Mouse (Mus musculus) liver, embryonic 12.5 days (tissue): ENCODE results near the gene Cep55. TPM values are rescaled to one million over a fixed set of nuclear protein-coding genes. Genes with fewer than 3 reads are reported as not detected.

Experiments
- ATAC-seq: fragments of 200-750 bp; cut with Nextera tagmentation; 2 replicates; pipeline ENCODE4 v1.8.0; 2017; ENCODE audit warnings: moderate number of reproducible peaks, mild to moderate bottlenecking, moderate library complexity
- H3K27ac ChIP-seq: fragments of 300-500 bp; sonication (generic); 2 replicates; pipeline ENCODE4 v1.5.1; 2016; ENCODE audit warnings: mild to moderate bottlenecking
- H3K27me3 ChIP-seq: fragments of 300-500 bp; sonication (generic); replicated peaks from 2 replicates; pipeline ENCODE4 v1.6.1; 2016; ENCODE audit warnings: mild to moderate bottlenecking, moderate library complexity
- H3K36me3 ChIP-seq: fragments of 300-500 bp; sonication (generic); 2 replicates; pipeline ENCODE4 v1.6.1; 2016; ENCODE audit warnings: mild to moderate bottlenecking, moderate library complexity
- H3K4me1 ChIP-seq: fragments of 300-500 bp; sonication (generic); 2 replicates; pipeline ENCODE4 v1.6.1; 2016
- H3K4me2 ChIP-seq: fragments of 300-500 bp; sonication (generic); 2 replicates; pipeline ENCODE4 v1.6.1; 2016; ENCODE audit warnings: mild to moderate bottlenecking, moderate library complexity
- H3K4me3 ChIP-seq: fragments of 300-500 bp; sonication (generic); 2 replicates; pipeline ENCODE4 v1.5.1; 2016; ENCODE audit warnings: mild to moderate bottlenecking, moderate library complexity
- H3K9ac ChIP-seq: fragments of 300-500 bp; sonication (generic); 2 replicates; pipeline ENCODE4 v1.6.1; 2016; ENCODE audit warnings: mild to moderate bottlenecking, moderate library complexity
- H3K9me3 ChIP-seq: fragments of 300-500 bp; sonication (generic); replicated peaks from 2 replicates; pipeline ENCODE4 v1.6.1; 2016; ENCODE audit warnings: mild to moderate bottlenecking, moderate library complexity
- WGBS: fragments of 180-500 bp; shearing (Covaris S2); methylation state at CpG from one replicate; pipeline ENCODE4 v1.1.7; 2016; ENCODE audit not compliant: insufficient replicate concordance; 5-methylcytosine and 5-hydroxymethylcytosine counted together
- polyA plus RNA-seq: library from polyadenylated mRNA; unstranded; fragments of >200 nt; fragmentation: Nextera tagmentation; extraction: Ambion mirVana; gene quantifications from 2 replicates; pipeline ENCODE4 v1.2.1, GENCODE M21; 2016

Gene Cep55
- polyA plus RNA-seq, result 8.6 and 9.6 TPM in 2 replicates

DNA sequence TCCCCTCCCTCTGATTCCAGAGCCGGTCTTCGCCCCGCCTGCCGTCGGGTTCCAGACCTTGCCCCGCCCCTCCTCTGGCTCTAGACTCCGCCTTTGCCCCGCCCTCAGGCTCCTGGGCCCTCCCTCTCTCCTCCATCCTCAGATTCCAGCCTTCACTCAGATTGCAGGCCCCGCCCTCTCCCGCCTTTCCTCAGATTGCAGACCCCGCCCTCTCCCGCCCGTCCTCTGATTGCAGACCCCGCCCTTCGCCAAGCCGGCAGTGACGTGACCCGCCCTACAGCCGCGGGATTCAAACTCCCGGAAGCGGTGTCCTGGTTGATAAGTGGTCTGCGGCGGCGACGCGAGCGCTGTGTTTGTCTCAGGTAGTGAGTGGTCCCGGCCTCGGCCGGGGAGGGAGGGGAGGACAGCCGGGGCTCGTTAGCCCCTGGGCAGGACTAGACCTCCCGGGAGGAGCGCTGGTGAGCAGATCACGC is at the start of gene Cep55:
TSS of gene Cep55 (plus strand) at position 292 of the 473 bp plus-strand sequence.
- Histone ChIP-seq H3K9ac (peak within 1 kb of the TSS; percentile 54), H3K4me1 (peaks cover 24% of the 10 kb centered on the region), H3K4me2 (peak within 1 kb of the TSS; percentile 67), H3K9me3 (no peaks in the 10 kb centered on the region), H3K36me3 (peaks cover 4% of the 10 kb centered on the region; the same call in 1 of the 2 replicates), H3K4me3 (peak within 1 kb of the TSS; percentile 61), H3K27ac (no peak within 1 kb of the TSS), H3K27me3 (peaks cover 45% of the 10 kb centered on the region)
- ATAC-seq, result peak; percentile 84
- under 1% methylated on average over 35 of the region's 36 CpGs for WGBS

DNA sequence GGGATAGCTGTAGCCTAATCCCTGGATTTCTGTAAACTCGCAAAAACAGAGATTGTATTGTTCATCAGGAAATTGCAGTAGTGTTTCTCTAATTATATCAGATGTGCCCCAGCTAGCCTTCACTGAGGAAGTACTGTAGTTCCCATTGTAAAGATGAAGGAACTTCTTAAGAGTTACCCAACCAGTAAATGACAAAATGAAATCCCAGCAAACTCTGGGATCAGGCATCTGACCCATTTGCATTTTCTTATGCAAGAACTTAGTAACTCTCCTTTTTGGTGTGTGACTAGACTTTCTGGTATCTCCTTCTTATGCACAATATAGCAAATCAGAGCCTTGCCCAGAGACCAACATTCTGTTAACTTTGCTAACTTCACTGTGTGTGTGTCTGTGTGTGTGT is 43.4 kb upstream of the Cep55 start:
- H3K27ac ChIP-seq, result no peak overlapping the region
- no peaks in the 10 kb centered on the region for H3K4me1 ChIP-seq
- WGBS, result 42% methylated on average over 1 of the region's 1 CpGs
- H3K27me3 ChIP-seq, result no peaks in the 10 kb centered on the region
- H3K4me3 ChIP-seq, result no peak overlapping the region
- no peak overlapping the region for H3K4me2 ChIP-seq
- H3K9me3 ChIP-seq, result no peaks in the 10 kb centered on the region
- H3K9ac ChIP-seq, result no peak overlapping the region
- ATAC-seq, result no peak
- H3K36me3 ChIP-seq, result no peaks in the 10 kb centered on the region

DNA sequence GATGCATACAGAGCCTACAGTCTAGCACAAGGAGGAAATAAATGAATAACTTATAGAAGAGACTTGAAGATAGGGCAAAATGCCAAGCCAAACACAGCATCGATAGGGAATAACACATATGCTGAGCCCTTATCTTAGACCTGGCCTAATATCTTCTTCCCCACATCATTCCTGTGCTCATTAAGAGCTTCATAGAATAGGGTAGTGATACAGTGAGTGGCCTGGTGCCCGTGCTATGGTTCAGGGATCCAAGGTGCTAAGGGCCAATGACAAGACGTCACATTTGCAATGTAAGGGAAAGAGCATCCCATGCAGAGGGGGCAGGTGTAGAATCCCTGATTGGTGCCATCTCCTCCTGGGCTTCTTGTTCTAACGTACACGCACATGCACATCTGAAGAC is 40.4 kb upstream of the Cep55 start:
- ATAC-seq, result no peak
- H3K27me3 ChIP-seq, result no peaks in the 10 kb centered on the region
- 74% methylated on average over 5 of the region's 5 CpGs for WGBS

DNA sequence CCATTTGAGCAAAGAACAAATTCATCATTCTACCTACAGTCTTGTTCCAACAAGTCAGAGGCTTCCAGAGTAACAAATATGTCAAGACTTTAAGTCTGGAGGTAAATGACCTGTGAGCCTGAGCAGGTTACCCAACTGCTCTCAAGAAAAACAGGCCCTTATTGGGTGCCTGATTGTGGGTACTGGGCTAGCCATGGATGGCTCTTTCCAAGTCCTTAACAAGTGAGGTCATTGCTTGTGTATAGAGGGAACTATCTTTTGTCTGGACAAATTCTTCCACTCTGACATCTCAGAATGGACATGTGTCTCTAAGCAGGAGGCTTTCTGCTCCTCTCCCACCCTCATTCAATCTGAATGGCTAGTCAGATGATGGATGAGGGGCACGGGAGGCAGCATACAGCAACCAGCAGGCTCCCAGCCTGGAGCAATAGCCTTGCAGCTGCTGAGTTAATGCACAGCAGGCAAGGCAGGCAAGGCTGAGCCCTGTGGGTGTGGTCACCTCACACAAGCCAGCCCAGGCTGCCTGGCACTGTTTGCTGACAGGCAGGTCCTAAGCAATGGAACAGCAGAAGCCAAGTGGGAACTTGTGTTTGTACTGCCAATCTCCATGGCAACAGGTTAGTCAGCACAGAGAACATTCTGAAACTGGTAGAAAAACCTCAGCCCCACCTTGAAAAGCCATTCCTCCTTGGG is 39.5 kb upstream of the Cep55 start:
- no peaks in the 10 kb centered on the region for H3K9me3 ChIP-seq
- no peak overlapping the region for H3K4me2 ChIP-seq
- 7% methylated on average over 1 of the region's 1 CpGs for WGBS
- H3K27me3 ChIP-seq, result no peaks in the 10 kb centered on the region
- no peaks in the 10 kb centered on the region for H3K4me1 ChIP-seq
- H3K27ac ChIP-seq, result no peak overlapping the region
- H3K4me3 ChIP-seq, result no peak overlapping the region
- no peak overlapping the region for H3K9ac ChIP-seq
- H3K36me3 ChIP-seq, result no peaks in the 10 kb centered on the region
- no peak for ATAC-seq

More for the DNA sequence above, 40.4 kb upstream of the Cep55 start:
- Histone ChIP-seq H3K4me1 (no peaks in the 10 kb centered on the region), H3K4me3 (no peak overlapping the region), H3K9me3 (no peaks in the 10 kb centered on the region), H3K36me3 (no peaks in the 10 kb centered on the region), H3K27ac (no peak overlapping the region), H3K9ac (no peak overlapping the region), H3K4me2 (no peak overlapping the region)

DNA sequence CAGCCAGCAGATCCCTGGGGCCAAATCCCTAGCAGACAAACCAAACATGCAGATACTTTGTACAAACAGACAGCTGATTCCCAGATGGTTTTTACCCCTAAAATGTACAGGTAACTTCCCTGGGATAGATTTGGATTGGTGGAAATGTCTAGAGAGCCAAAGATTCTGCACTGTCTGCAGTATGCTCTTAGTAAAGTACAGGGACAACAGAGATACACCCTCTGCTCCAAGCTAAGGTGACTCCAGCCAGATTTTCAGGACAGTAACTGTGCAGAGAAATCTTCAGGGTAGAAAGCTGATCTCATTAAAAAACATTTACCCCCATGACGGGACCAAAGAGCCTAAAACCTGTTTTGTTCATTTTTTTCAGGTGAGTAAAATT is 38.9 kb upstream of the Cep55 start:
- H3K9me3 ChIP-seq, result no peaks in the 10 kb centered on the region
- H3K4me3 ChIP-seq, result no peak overlapping the region
- H3K36me3 ChIP-seq, result no peaks in the 10 kb centered on the region
- H3K9ac ChIP-seq, result no peak overlapping the region
- ATAC-seq, result no peak
- no peak overlapping the region for H3K4me2 ChIP-seq
- no peaks in the 10 kb centered on the region for H3K27me3 ChIP-seq
- no peak overlapping the region for H3K27ac ChIP-seq
- WGBS, result 43% methylated on average over 1 of the region's 1 CpGs
- no peaks in the 10 kb centered on the region for H3K4me1 ChIP-seq

DNA sequence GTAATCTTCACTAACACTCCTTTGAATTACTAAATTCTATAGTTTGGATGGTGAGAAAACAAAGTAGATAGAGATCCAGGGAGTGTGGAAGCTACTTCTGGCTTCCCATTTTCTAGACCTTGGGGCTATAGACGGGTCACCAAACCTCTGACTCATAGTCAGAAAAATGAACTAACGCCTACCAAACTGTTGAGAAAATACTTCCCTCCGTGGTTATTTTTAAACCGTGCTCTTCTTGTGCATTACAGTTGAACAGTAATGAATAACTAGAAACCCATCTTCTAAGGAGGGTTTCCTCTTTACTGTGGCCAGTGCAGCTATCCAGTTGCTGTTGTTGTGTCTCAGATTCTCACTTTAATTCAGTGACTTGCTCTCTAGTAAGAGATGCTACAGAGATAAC is 32.1 kb upstream of the Cep55 start:
- H3K9ac ChIP-seq, result no peak overlapping the region
- H3K27ac ChIP-seq, result no peak overlapping the region
- 13% methylated on average over 4 of the region's 4 CpGs for WGBS
- 0 out of 2 replicates have a peak, but pooled peaks cover 16% of the 10 kb centered on the region for H3K4me1 ChIP-seq
- H3K36me3 ChIP-seq, result no peaks in the 10 kb centered on the region
- H3K4me3 ChIP-seq, result no peak overlapping the region
- H3K9me3 ChIP-seq, result no peaks in the 10 kb centered on the region
- peaks cover 8% of the 10 kb centered on the region for H3K27me3 ChIP-seq
- ATAC-seq, result no peak
- no peak overlapping the region for H3K4me2 ChIP-seq

DNA sequence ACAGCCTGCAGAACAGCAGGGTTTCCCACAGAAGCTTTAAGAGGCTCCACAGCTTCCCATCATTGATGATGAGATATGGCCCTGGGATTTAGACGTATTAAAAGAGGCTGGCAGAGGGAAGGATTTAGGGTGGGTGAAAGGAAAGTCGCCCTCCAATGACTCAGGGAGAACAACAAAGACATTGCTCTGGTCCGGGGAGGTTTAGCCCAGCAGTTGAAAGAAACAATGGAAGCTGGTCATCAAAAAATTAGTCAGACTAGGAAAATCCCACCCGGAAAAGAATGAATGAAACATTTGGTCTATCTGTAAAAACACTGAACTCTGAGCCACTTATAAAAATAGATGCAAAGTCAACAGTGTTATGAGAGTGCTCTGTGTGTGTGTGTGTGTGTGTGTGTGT is 31.2 kb upstream of the Cep55 start:
- 72% methylated on average over 4 of the region's 4 CpGs for WGBS
- no peaks in the 10 kb centered on the region for H3K9me3 ChIP-seq
- no peak overlapping the region for H3K4me3 ChIP-seq
- H3K9ac ChIP-seq, result no peak overlapping the region
- 0 out of 2 replicates have a peak, but pooled peaks cover 17% of the 10 kb centered on the region for H3K4me1 ChIP-seq
- H3K27ac ChIP-seq, result no peak overlapping the region
- peaks cover 8% of the 10 kb centered on the region for H3K27me3 ChIP-seq
- no peak for ATAC-seq
- H3K36me3 ChIP-seq, result no peaks in the 10 kb centered on the region
- H3K4me2 ChIP-seq, result no peak overlapping the region

DNA sequence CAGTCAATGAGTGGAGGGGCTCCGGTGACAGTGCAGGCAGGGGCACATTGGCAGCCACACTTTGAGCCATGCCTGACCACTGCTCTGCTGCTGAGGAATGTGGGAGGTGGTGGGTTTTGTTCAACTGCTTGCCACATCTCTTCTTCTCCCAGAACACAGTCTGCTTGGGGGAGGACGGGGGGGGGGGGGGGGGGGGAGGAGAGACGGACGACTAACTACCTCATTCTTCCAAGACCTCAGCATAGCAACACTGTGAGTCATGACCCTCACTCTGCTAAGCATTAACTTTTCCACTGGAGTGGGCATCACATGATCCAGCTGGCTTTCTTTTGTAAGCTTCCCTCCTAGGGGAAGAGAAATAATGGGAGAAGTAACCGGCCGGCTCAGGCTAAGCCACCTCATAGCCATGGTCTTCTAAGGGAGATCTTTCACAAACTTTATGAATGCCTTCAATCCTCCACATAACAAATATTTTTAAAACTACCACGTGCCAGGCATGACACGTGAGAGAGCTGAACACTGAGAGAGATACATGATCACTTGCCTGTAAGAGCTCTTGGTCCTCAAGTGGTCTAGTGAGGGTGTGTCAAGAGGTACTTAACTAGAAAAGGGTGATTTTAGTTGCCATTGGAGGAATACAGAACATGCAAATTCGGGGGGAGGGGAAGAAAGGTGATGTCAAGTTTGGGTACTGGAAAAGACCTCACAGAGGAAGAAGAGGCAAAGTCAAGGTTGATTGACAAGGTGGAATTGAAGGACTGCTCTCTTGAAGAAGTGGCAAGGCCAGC is 29.4 kb upstream of the Cep55 start:
- no peak overlapping the region for H3K4me2 ChIP-seq
- no peak overlapping the region for H3K9ac ChIP-seq
- H3K27ac ChIP-seq, result no peak overlapping the region
- no peaks in the 10 kb centered on the region for H3K36me3 ChIP-seq
- H3K4me1 ChIP-seq, result peaks cover 25% of the 10 kb centered on the region
- H3K27me3 ChIP-seq, result peaks cover 8% of the 10 kb centered on the region
- no peak overlapping the region for H3K4me3 ChIP-seq
- no peaks in the 10 kb centered on the region for H3K9me3 ChIP-seq
- 64% methylated on average over 6 of the region's 9 CpGs for WGBS
- 0 out of 2 replicates have a peak, but pooled peaks have one; percentile 23 for ATAC-seq

DNA sequence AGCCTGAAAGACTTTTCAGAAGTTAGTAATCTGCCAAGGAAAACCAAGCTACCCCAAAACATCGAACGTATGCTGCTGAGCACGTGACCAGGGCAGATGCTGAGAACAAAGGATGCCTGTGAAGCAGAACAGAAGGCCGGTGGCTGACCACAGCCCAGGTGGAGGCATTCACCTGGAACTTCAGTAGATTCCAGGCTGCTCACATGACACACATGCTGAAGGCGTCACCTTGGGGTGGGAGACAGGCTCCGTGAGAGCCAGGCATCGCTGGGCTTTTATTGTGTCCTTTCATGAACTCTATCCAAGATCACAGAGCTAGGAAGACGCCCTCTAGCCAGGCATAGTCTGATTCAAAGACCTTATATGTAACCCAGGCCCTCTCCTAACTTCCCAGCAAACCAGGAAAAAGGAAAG is 28.6 kb upstream of the Cep55 start:
- Histone ChIP-seq H3K4me1 (peaks cover 30% of the 10 kb centered on the region), H3K27me3 (peaks cover 11% of the 10 kb centered on the region), H3K9ac (no peak overlapping the region), H3K27ac (no peak overlapping the region), H3K9me3 (no peaks in the 10 kb centered on the region), H3K4me3 (no peak overlapping the region), H3K36me3 (no peaks in the 10 kb centered on the region), H3K4me2 (no peak overlapping the region)
- ATAC-seq, result no peak
- 59% methylated on average over 8 of the region's 8 CpGs for WGBS

DNA sequence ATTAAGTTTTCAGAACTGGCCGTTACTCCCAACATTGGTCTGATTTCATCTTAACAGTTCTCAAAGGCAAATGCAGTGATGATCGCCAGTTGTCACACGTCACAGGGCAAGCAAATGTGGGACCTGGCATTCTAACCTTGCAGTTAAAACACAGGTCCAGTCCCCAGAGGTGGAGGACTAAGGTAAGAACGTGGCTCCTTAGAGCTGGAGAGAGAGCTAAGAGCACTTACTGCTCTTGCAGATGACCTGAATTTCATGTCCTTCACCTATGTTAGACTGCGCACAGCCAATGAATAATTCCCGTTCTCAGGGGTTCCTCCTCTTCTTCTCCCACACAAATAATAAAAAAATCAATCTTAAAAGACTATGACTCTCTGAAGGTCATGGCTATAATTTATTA is 27.4 kb upstream of the Cep55 start:
- H3K27me3 ChIP-seq, result peaks cover 18% of the 10 kb centered on the region
- peak overlapping the region; percentile 59 for H3K27ac ChIP-seq
- 62% methylated on average over 6 of the region's 6 CpGs for WGBS
- no peaks in the 10 kb centered on the region for H3K9me3 ChIP-seq
- H3K9ac ChIP-seq, result no peak overlapping the region
- no peaks in the 10 kb centered on the region for H3K36me3 ChIP-seq
- H3K4me1 ChIP-seq, result peaks cover 34% of the 10 kb centered on the region
- no peak overlapping the region for H3K4me3 ChIP-seq
- no peak overlapping the region for H3K4me2 ChIP-seq
- no peak for ATAC-seq

DNA sequence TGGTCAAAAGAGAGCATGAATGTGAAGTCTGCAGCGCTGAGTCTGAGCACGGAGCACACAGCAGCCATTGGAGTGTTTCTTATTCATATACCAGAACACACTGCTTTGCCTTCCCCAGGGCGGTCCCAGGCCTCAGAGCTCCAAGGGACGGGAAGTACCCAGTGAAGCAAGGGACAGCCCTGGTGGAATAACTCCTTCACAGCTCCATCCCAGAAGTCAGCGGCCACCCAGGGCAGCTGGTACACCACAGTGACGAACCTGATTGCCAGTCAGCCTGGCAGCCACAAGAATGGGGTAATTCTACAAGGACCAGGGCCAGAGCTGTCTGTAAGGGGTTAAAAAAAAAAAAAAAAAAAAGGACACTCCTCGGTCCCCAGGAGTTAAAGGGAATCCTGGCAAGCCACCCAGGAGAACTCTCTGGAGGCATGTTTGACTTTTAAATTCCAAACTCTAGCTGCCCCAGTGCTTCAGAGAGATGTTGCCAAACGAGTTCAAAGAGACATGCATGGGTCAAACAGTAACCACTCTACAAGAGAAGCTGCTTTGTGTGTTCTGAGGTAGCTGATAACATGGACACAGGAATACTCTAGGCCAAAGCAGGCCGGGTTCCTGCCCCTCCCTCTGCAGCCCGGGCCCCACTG is 26.8 kb upstream of the Cep55 start:
- WGBS, result 48% methylated on average over 10 of the region's 10 CpGs
- peaks cover 34% of the 10 kb centered on the region for H3K4me1 ChIP-seq
- H3K27me3 ChIP-seq, result peaks cover 19% of the 10 kb centered on the region
- 0 out of 2 replicates have a peak, but pooled peaks have one; percentile 38 for ATAC-seq
- H3K4me2 ChIP-seq, result no peak overlapping the region
- H3K36me3 ChIP-seq, result no peaks in the 10 kb centered on the region
- H3K4me3 ChIP-seq, result no peak overlapping the region
- H3K27ac ChIP-seq, result peak overlapping the region; percentile 59
- no peak overlapping the region for H3K9ac ChIP-seq
- H3K9me3 ChIP-seq, result no peaks in the 10 kb centered on the region

DNA sequence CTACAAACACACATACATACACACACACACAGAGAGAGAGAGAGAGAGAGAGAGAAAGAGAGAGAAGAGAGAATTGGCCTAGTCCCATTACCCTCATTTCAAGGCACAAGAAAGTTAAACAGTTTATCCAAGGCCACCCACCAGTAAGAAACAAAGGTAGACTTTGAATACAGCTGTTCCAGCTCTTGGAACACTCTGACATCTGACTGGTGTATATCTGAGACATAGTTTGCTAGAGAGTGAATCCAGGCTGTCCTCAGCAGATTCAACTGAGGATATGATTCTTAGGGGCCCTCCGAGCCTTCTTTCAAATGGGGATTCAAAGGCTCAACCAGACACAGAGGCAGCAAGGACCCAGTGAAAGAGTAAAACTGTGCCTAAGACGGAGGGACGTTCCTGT is 25.5 kb upstream of the Cep55 start:
- peaks cover 40% of the 10 kb centered on the region for H3K4me1 ChIP-seq
- WGBS, result 71% methylated on average over 3 of the region's 3 CpGs
- H3K27me3 ChIP-seq, result peaks cover 28% of the 10 kb centered on the region
- ATAC-seq, result no peak
- no peak overlapping the region for H3K4me3 ChIP-seq
- H3K4me2 ChIP-seq, result no peak overlapping the region
- peak overlapping the region; percentile 40; the same call in 1 of the 2 replicates for H3K27ac ChIP-seq
- H3K36me3 ChIP-seq, result no peaks in the 10 kb centered on the region
- H3K9me3 ChIP-seq, result no peaks in the 10 kb centered on the region
- no peak overlapping the region for H3K9ac ChIP-seq
